Mouse (Mus musculus): ENCODE data around the gene Pex16. TPM values are rescaled to one million over a fixed set of nuclear protein-coding genes. Genes with fewer than 3 reads are reported as not detected.

Gene Pex16
- polyA plus RNA-seq, 1 experiment = 36.9 TPM

GRCm38 (mm10) chr2:92331871-92332270 lies 42.6 kb upstream of the Pex16 start:
- no peak for DNase-seq (ENCODE audit: low read depth in 1 of 2, low spot score in 2 of 2)
- H3K4me3 ChIP-seq (ENCODE audit: extremely low read depth, insufficient read depth, insufficient read length) = no peak overlapping the region
- no peaks in the 10 kb centered on the region for H3K27me3 ChIP-seq (ENCODE audit: control insufficient read depth, insufficient read depth, low read length)
- no peak for TF ChIP-seq POLR2A (IDR thresholded peaks at IDR 0.05; ENCODE audit: low read depth, low read length)
- TF ChIP-seq CTCF (IDR thresholded peaks at IDR 0.05; ENCODE audit: extremely low read depth, insufficient read depth, insufficient read length, insufficient replicate concordance) = no peak
- H3K27ac ChIP-seq (ENCODE audit: insufficient read depth, low read length) = no peak overlapping the region
- H3K4me1 ChIP-seq (ENCODE audit: control insufficient read depth, insufficient read depth, insufficient read length) = no peaks in the 10 kb centered on the region
- WGBS = 93% methylated on average over 2 of the region's 2 CpGs
- H3K36me3 ChIP-seq (ENCODE audit: control insufficient read depth, insufficient read depth, low read length) = peaks cover 24% of the 10 kb centered on the region

GRCm38 (mm10) chr2:92342418-92342817 lies 32.1 kb upstream of the Pex16 start:
- no peak overlapping the region for H3K27ac ChIP-seq (ENCODE audit: insufficient read depth, low read length)
- H3K4me3 ChIP-seq (ENCODE audit: extremely low read depth, insufficient read depth, insufficient read length) = no peak overlapping the region
- TF ChIP-seq POLR2A (IDR thresholded peaks at IDR 0.05; ENCODE audit: low read depth, low read length) (no peak), CTCF (IDR thresholded peaks at IDR 0.05; ENCODE audit: extremely low read depth, insufficient read depth, insufficient read length, insufficient replicate concordance) (no peak)
- no peaks in the 10 kb centered on the region for H3K27me3 ChIP-seq (ENCODE audit: control insufficient read depth, insufficient read depth, low read length)
- H3K36me3 ChIP-seq (ENCODE audit: control insufficient read depth, insufficient read depth, low read length) = peaks cover 16% of the 10 kb centered on the region
- no peak for DNase-seq (ENCODE audit: low read depth in 1 of 2, low spot score in 2 of 2)
- H3K4me1 ChIP-seq (ENCODE audit: control insufficient read depth, insufficient read depth, insufficient read length) = no peaks in the 10 kb centered on the region

GRCm38 (mm10) chr2:92347191-92347590 lies 27.3 kb upstream of the Pex16 start:
- TF ChIP-seq POLR2A (IDR thresholded peaks at IDR 0.05; ENCODE audit: low read depth, low read length) (no peak), CTCF (IDR thresholded peaks at IDR 0.05; ENCODE audit: extremely low read depth, insufficient read depth, insufficient read length, insufficient replicate concordance) (no peak)
- Histone ChIP-seq H3K36me3 (ENCODE audit: control insufficient read depth, insufficient read depth, low read length) (peaks cover 36% of the 10 kb centered on the region), H3K27ac (ENCODE audit: insufficient read depth, low read length) (no peak overlapping the region), H3K4me1 (ENCODE audit: control insufficient read depth, insufficient read depth, insufficient read length) (no peaks in the 10 kb centered on the region), H3K27me3 (ENCODE audit: control insufficient read depth, insufficient read depth, low read length) (no peaks in the 10 kb centered on the region), H3K4me3 (ENCODE audit: extremely low read depth, insufficient read depth, insufficient read length) (no peak overlapping the region)
- 83% methylated on average over 2 of the region's 2 CpGs for WGBS
- DNase-seq (ENCODE audit: low read depth in 1 of 2, low spot score in 2 of 2) = no peak

GRCm38 (mm10) chr2:92349589-92350425 lies 24.7 kb upstream of the Pex16 start:
- no peak for TF ChIP-seq CTCF (IDR thresholded peaks at IDR 0.05; ENCODE audit: extremely low read depth, insufficient read depth, insufficient read length, insufficient replicate concordance)
- no peak for TF ChIP-seq POLR2A (IDR thresholded peaks at IDR 0.05; ENCODE audit: low read depth, low read length)
- 89% methylated on average over 6 of the region's 6 CpGs for whole genome bisulfite sequencing
- H3K4me1 ChIP-seq (ENCODE audit: control insufficient read depth, insufficient read depth, insufficient read length) = no peaks in the 10 kb centered on the region
- no peak overlapping the region for H3K4me3 ChIP-seq (ENCODE audit: extremely low read depth, insufficient read depth, insufficient read length)
- H3K36me3 ChIP-seq (ENCODE audit: control insufficient read depth, insufficient read depth, low read length) = peaks cover 32% of the 10 kb centered on the region
- H3K27ac ChIP-seq (ENCODE audit: insufficient read depth, low read length) = no peak overlapping the region
- no peaks in the 10 kb centered on the region for H3K27me3 ChIP-seq (ENCODE audit: control insufficient read depth, insufficient read depth, low read length)
- no peak for DNase-seq (ENCODE audit: low read depth in 1 of 2, low spot score in 2 of 2)

- TF ChIP-seq POLR2A (IDR thresholded peaks at IDR 0.05; ENCODE audit: low read depth, low read length) (no peak), CTCF (IDR thresholded peaks at IDR 0.05; ENCODE audit: extremely low read depth, insufficient read depth, insufficient read length, insufficient replicate concordance) (no peak)
- no peaks in the 10 kb centered on the region for H3K4me1 ChIP-seq (ENCODE audit: control insufficient read depth, insufficient read depth, insufficient read length)
- DNase-seq (ENCODE audit: low read depth in 1 of 2, low spot score in 2 of 2) = no peak
- no peak overlapping the region for H3K4me3 ChIP-seq (ENCODE audit: extremely low read depth, insufficient read depth, insufficient read length)
- no peak overlapping the region for H3K27ac ChIP-seq (ENCODE audit: insufficient read depth, low read length)
- no peaks in the 10 kb centered on the region for H3K27me3 ChIP-seq (ENCODE audit: control insufficient read depth, insufficient read depth, low read length)
- H3K36me3 ChIP-seq (ENCODE audit: control insufficient read depth, insufficient read depth, low read length) = peaks cover 28% of the 10 kb centered on the region
- WGBS = 90% methylated on average over 5 of the region's 5 CpGs
These were observed 23.8 kb upstream of the Pex16 start for GRCm38 (mm10) chr2:92350686-92351085.

- no peaks in the 10 kb centered on the region for H3K4me1 ChIP-seq (ENCODE audit: control insufficient read depth, insufficient read depth, insufficient read length)
- H3K27ac ChIP-seq (ENCODE audit: insufficient read depth, low read length) = no peak overlapping the region
- TF ChIP-seq CTCF (IDR thresholded peaks at IDR 0.05; ENCODE audit: extremely low read depth, insufficient read depth, insufficient read length, insufficient replicate concordance) = no peak
- no peak for TF ChIP-seq POLR2A (IDR thresholded peaks at IDR 0.05; ENCODE audit: low read depth, low read length)
- DNase-seq (ENCODE audit: low read depth in 1 of 2, low spot score in 2 of 2) = no peak
- H3K36me3 ChIP-seq (ENCODE audit: control insufficient read depth, insufficient read depth, low read length) = peaks cover 31% of the 10 kb centered on the region
- no peak overlapping the region for H3K4me3 ChIP-seq (ENCODE audit: extremely low read depth, insufficient read depth, insufficient read length)
- H3K27me3 ChIP-seq (ENCODE audit: control insufficient read depth, insufficient read depth, low read length) = no peaks in the 10 kb centered on the region
- WGBS = 94% methylated on average over 5 of the region's 5 CpGs
These were observed 21.1 kb upstream of the Pex16 start for GRCm38 (mm10) chr2:92353402-92353801.

GRCm38 (mm10) chr2:92354224-92354623 lies 20.3 kb upstream of the Pex16 start:
- Histone ChIP-seq H3K36me3 (ENCODE audit: control insufficient read depth, insufficient read depth, low read length) (peaks cover 31% of the 10 kb centered on the region), H3K27ac (ENCODE audit: insufficient read depth, low read length) (no peak overlapping the region)

More at GRCm38 (mm10) chr2:92354224-92354623, 20.3 kb upstream of the Pex16 start:
- H3K4me3 ChIP-seq (ENCODE audit: extremely low read depth, insufficient read depth, insufficient read length) = no peak overlapping the region
- TF ChIP-seq POLR2A (IDR thresholded peaks at IDR 0.05; ENCODE audit: low read depth, low read length) (no peak), CTCF (IDR thresholded peaks at IDR 0.05; ENCODE audit: extremely low read depth, insufficient read depth, insufficient read length, insufficient replicate concordance) (no peak)
- no peaks in the 10 kb centered on the region for H3K4me1 ChIP-seq (ENCODE audit: control insufficient read depth, insufficient read depth, insufficient read length)
- DNase-seq (ENCODE audit: low read depth in 1 of 2, low spot score in 2 of 2) = no peak
- no peaks in the 10 kb centered on the region for H3K27me3 ChIP-seq (ENCODE audit: control insufficient read depth, insufficient read depth, low read length)
- WGBS = 81% methylated on average over 6 of the region's 6 CpGs

Measured in spleen, adult 2 months (tissue).